Mouse (Mus musculus) CH12.LX (cell line): ENCODE measurements at regions not wholly inside any gene's neighbourhood (a gene's known extent, or its start where the extent isn't known, plus 50 kb on each side); places are given as distances from the start of the nearest gene placed in this dataset.

Experiments
- DNase-seq: peaks from one replicate; pipeline ENCODE4 v3.0.0-alpha.2; 2013; ENCODE audit errors: extremely low read depth
- H3K27ac ChIP-seq: 2 replicates; pipeline ENCODE4 v1.5.1; 2012; ENCODE audit warnings: low read depth, mild to moderate bottlenecking, control low read depth, moderate library complexity; ENCODE audit not compliant: insufficient read depth
- H3K27me3 ChIP-seq: replicated peaks from 2 replicates; pipeline ENCODE3; 2012; ENCODE audit warnings: inconsistent platforms
- H3K36me3 ChIP-seq, 2 experiments: replicated peaks in 1 of 2; 2 replicates each; pipeline versions ENCODE3 to v1.6.1; 2012; ENCODE audit warnings: inconsistent platforms in 1 of 2, low read length in 1 of 2, mild to moderate bottlenecking in 1 of 2, mixed read lengths in 1 of 2, moderate library complexity in 1 of 2; ENCODE audit not compliant: control insufficient read depth in 1 of 2, insufficient read depth in 1 of 2
- H3K4me1 ChIP-seq, 2 experiments: 2 replicates each; pipeline ENCODE4 v1.6.1; 2012; ENCODE audit warnings: inconsistent platforms in 1 of 2, moderate library complexity in 1 of 2; ENCODE audit not compliant: insufficient read depth in 2 of 2, control insufficient read depth in 1 of 2
- H3K4me2 ChIP-seq: 2 replicates; pipeline ENCODE4 v1.6.1; 2012; ENCODE audit warnings: low read depth, mild to moderate bottlenecking, control low read depth; ENCODE audit not compliant: poor library complexity, insufficient read depth, severe bottlenecking
- H3K4me3 ChIP-seq, 3 experiments: fragments of 150-350 bp in 1 of 3; sonication (generic) in 1 of 3; replicated peaks in 1 of 3; 2 replicates each; pipeline versions ENCODE3 to v1.5.1; 2011 to 2012; ENCODE audit warnings: low read depth in 2 of 3, low read length in 2 of 3, mild to moderate bottlenecking in 2 of 3, moderate library complexity in 2 of 3, control low read depth in 1 of 3, improper control_type of control experiment in 1 of 3, inconsistent platforms in 1 of 3, mixed read lengths in 1 of 3; ENCODE audit not compliant: poor library complexity in 1 of 3
- H3K79me2 ChIP-seq: replicated peaks from 2 replicates; pipeline ENCODE4 v1.6.1; 2012; ENCODE audit warnings: mild to moderate bottlenecking, moderate library complexity; ENCODE audit not compliant: control insufficient read depth, poor library complexity, insufficient read depth, severe bottlenecking; ENCODE audit errors: extremely low read depth
- H3K9ac ChIP-seq: 2 replicates; pipeline ENCODE4 v1.6.1; 2012; ENCODE audit warnings: low read depth, mild to moderate bottlenecking, control low read depth, moderate library complexity; ENCODE audit not compliant: insufficient read depth
- H3K9me3 ChIP-seq: replicated peaks from 2 replicates; pipeline ENCODE3; 2012; ENCODE audit warnings: low read length, inconsistent platforms, mixed read lengths
- BHLHE40 ChIP-seq: IDR thresholded peaks from 2 replicates; pipeline ENCODE4 v1.6.1; 2011; ENCODE audit warnings: mild to moderate bottlenecking, low read depth, low read length, improper control_type of control experiment
- EP300 ChIP-seq: IDR thresholded peaks from 2 replicates; pipeline ENCODE4 v1.6.1; 2011; ENCODE audit warnings: low read length, improper control_type of control experiment
- IRF4 ChIP-seq: IDR thresholded peaks from 2 replicates; pipeline ENCODE4 v1.6.1; 2014; ENCODE audit warnings: low read depth, mild to moderate bottlenecking, inconsistent platforms, low read length, improper control_type of control experiment
- JUND ChIP-seq: conservative IDR thresholded peaks from 2 replicates; pipeline ENCODE4 v1.6.1; 2011; ENCODE audit warnings: low read depth, low read length, improper control_type of control experiment
- KAT2A ChIP-seq: IDR thresholded peaks from 2 replicates; pipeline ENCODE4 v1.6.1; 2012; ENCODE audit warnings: low read length, improper control_type of control experiment, inconsistent platforms; ENCODE audit not compliant: insufficient replicate concordance
- MAFK ChIP-seq: IDR thresholded peaks from 2 replicates; pipeline ENCODE4 v1.6.1; 2011; ENCODE audit warnings: low read length, improper control_type of control experiment; ENCODE audit not compliant: insufficient replicate concordance
- MAX ChIP-seq: IDR thresholded peaks from 2 replicates; pipeline ENCODE4 v1.6.1; 2011; ENCODE audit warnings: low read length, improper control_type of control experiment
- MEF2A ChIP-seq: IDR thresholded peaks from 2 replicates; pipeline ENCODE4 v1.6.1; 2014; ENCODE audit warnings: low read depth, mild to moderate bottlenecking, inconsistent platforms, low read length, improper control_type of control experiment, borderline replicate concordance
- MXI1 ChIP-seq: IDR thresholded peaks from 2 replicates; pipeline ENCODE4 v1.6.1; 2011; ENCODE audit warnings: mild to moderate bottlenecking, low read depth, low read length, improper control_type of control experiment
- PAX5 ChIP-seq: IDR thresholded peaks from 2 replicates; pipeline ENCODE4 v1.6.1; 2012; ENCODE audit warnings: low read length, inconsistent platforms, mixed read lengths
- POLR2A ChIP-seq: IDR thresholded peaks from 2 replicates; pipeline ENCODE4 v1.6.1; 2011; ENCODE audit warnings: low read depth, mild to moderate bottlenecking, improper control_type of control experiment, low read length
- SIN3A ChIP-seq: IDR thresholded peaks from 2 replicates; pipeline ENCODE4 v1.6.1; 2012; ENCODE audit warnings: low read length, improper control_type of control experiment, inconsistent platforms
- TBP ChIP-seq: conservative IDR thresholded peaks from 2 replicates; pipeline ENCODE4 v1.6.1; 2011; ENCODE audit warnings: low read depth, low read length, improper control_type of control experiment
- UBTF ChIP-seq: IDR thresholded peaks from 2 replicates; pipeline ENCODE4 v1.6.1; 2012; ENCODE audit warnings: low read depth, mild to moderate bottlenecking, inconsistent platforms, low read length, improper control_type of control experiment, moderate library complexity
- dilution Hi-C: fragments of 300-500 bp; cut with MboI; formaldehyde crosslinking; loops from 2 replicates; pipeline ENCODE4 v1.14.3; 2020; ENCODE audit warnings: low sequenced_read_pairs; ENCODE audit not compliant: extremely low pct_unique_long_range_greater_than_20kb, extremely low pct_ligation_motif_present
- in situ Hi-C: fragments of 300-500 bp; cut with MboI; formaldehyde crosslinking; loops from 3 replicates; pipeline ENCODE4 v1.14.3; 2019; ENCODE audit warnings: low sequenced_read_pairs, low pct_ligation_motif_present, low pct_unique_long_range_greater_than_20kb, mixed read lengths

DNA sequence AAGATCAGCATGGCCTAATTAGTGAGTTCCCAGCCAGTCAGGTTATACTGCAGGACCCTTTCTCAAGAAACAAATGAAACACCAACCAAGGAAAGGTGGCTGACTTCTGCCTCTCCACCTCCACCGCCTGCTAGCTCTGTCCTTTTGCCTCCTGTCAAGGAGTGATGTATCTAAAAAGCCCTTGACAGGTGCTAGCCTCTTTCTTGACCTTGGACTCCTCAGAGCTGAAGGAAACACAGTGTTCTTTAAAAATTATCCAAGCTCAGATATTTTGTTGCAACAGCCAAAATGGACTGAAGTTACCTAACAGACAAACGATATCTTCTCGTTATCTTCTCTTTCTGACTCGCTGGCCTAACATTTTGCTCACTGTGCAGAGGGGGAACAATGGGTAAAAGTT lies 112.5 kb downstream of the Zfp706 start:
- no peak for TF ChIP-seq MEF2A
- no peak for TF ChIP-seq MXI1
- no peak for TF ChIP-seq EP300
- no peak for TF ChIP-seq SIN3A
- TF ChIP-seq TBP = no peak
- no peak for TF ChIP-seq POLR2A
- TF ChIP-seq MAFK = no peak
- no peak for TF ChIP-seq UBTF
- DNase-seq = no peak
- peaks cover under 1% of the 10 kb centered on the region for H3K9me3 ChIP-seq
- H3K27me3 ChIP-seq = no peaks in the 10 kb centered on the region
- in situ Hi-C loops (no loop called here), dilution Hi-C loops (no loop called here)
- H3K36me3 ChIP-seq = no peaks in the 10 kb centered on the region
- H3K4me3 ChIP-seq = no peak overlapping the region
- H3K79me2 ChIP-seq = no peaks in the 10 kb centered on the region
- no peak overlapping the region for H3K27ac ChIP-seq
- no peak overlapping the region for H3K4me2 ChIP-seq
- no peak overlapping the region for H3K9ac ChIP-seq
- H3K4me1 ChIP-seq = peaks cover 0 to 7% of the 10 kb centered on the region in 2 experiments; a peak in 2 of 4 replicates

- Histone ChIP-seq H3K4me1 (peaks cover 4 to 14% of the 10 kb centered on the region in 2 experiments), H3K9ac (no peak overlapping the region), H3K27me3 (no peaks in the 10 kb centered on the region), H3K27ac (no peak overlapping the region), H3K4me3 (no peak overlapping the region), H3K4me2 (no peak overlapping the region), H3K36me3 (no peaks in the 10 kb centered on the region), H3K79me2 (no peaks in the 10 kb centered on the region), H3K9me3 (no peaks in the 10 kb centered on the region)
- dilution Hi-C loops (no loop called here), in situ Hi-C loops (no loop called here)
- TF ChIP-seq BHLHE40 (no peak), PAX5 (no peak), MAX (no peak), MXI1 (no peak), IRF4 (no peak), TBP (no peak), JUND (no peak), MEF2A (no peak), UBTF (no peak), KAT2A (no peak)
- no peak for DNase-seq
These were observed 114.1 kb downstream of the Zfp706 start for GRCm38 (mm10) chr15:36893407-36893969.
